Mouse (Mus musculus) leukemia stem cell, adult 10-12 weeks (primary cell): ENCODE data around the gene Eva1b. TPM values are rescaled to one million over a fixed set of nuclear protein-coding genes. Genes with fewer than 3 reads are reported as not detected.

ENCODE experiments used
- polyA plus RNA-seq: library from polyadenylated mRNA; stranded (reverse); fragments of >175 nt; gene quantifications from 2 replicates; pipeline ENCODE4 v1.2.3, GENCODE M21; 2012; ENCODE audit warnings: low replicate concordance

Gene Eva1b
- 8.7 and 14.3 TPM in 2 replicates for polyA plus RNA-seq

GRCm38 (mm10) chr4:126147533-126148160 is at the start of gene Eva1b:
TSS of gene Eva1b (plus strand) at chr4:126147744.

GRCm38 (mm10) chr4:126103590-126104068 is 43.9 kb upstream of the Eva1b start, which contains the start of gene Stk40:
TSS of gene Stk40 (plus strand) at chr4:126103957.

GRCm38 (mm10) chr4:126163067-126163659 is 15.6 kb downstream of the Eva1b start, which contains the start of gene Sh3d21:
TSS of gene Sh3d21 (minus strand) at chr4:126163491.

Other genes with a start within 250 kb of the Eva1b start
- gene Csf3r, start 123.2 kb upstream of the Eva1b start, polyA plus RNA-seq, result 13.5 and 60.6 TPM in 2 replicates
- gene Mrps15, start 100.8 kb upstream of the Eva1b start, polyA plus RNA-seq, result 155 and 182 TPM in 2 replicates
- 0.92 TPM in 1 of 2 replicates, not detected in the other for gene Oscp1, start 89.2 kb upstream of the Eva1b start, polyA plus RNA-seq
- 2.6 and 8.6 TPM in 2 replicates for gene Lsm10, start 51.1 kb upstream of the Eva1b start, polyA plus RNA-seq
- 69.8 and 110 TPM in 2 replicates for gene Stk40, start 43.8 kb upstream of the Eva1b start, polyA plus RNA-seq
- 0.33 TPM in 1 of 2 replicates, not detected in the other for gene Sh3d21, start 15.7 kb downstream of the Eva1b start, polyA plus RNA-seq
- 97.4 and 151 TPM in 2 replicates for gene Thrap3, start 55.0 kb downstream of the Eva1b start, polyA plus RNA-seq
- gene Map7d1, start 108.6 kb downstream of the Eva1b start, polyA plus RNA-seq, result 78.1 and 183 TPM in 2 replicates
- 15.2 and 15.3 TPM in 2 replicates for gene Trappc3, start 114.6 kb downstream of the Eva1b start, polyA plus RNA-seq
- gene Col8a2, start 139.0 kb downstream of the Eva1b start, polyA plus RNA-seq, result 0.09 and 0.26 TPM in 2 replicates
- gene Adprhl2, start 174.0 kb downstream of the Eva1b start, polyA plus RNA-seq, result 37.0 and 51.8 TPM in 2 replicates
- gene Tekt2, start 177.9 kb downstream of the Eva1b start, polyA plus RNA-seq, result not detected in 2 replicates